Mouse (Mus musculus): ENCODE data around the gene Zfp672.
"Not testable (repeated sequence)": the region's sequence is repeated elsewhere in the genome, so short reads cannot be mapped to it uniquely, and the experiment has no call there.

DNA sequence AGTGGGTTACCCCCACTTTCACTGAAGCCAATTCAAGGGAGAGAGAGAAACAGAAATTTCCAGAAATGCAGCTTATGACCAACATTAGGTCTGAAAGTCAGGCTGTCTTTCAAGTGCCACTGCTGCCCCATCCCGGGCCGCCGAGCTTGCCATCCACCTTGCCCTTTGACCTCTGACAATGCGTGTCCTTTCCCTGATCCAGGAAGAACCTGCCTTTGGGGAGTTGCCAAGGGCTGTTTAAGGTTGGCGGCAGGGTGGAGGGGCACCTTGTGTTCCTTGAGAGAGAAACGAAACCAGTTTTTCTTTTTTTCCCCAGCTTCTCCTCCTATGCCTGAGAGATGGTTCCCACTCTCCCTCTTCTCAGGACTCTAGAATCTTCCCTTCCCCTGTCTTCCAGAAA is 32.4 kb upstream of the Zfp672 start:
- not testable (repeated sequence) for TF ChIP-seq CTCF (IDR thresholded peaks at IDR 0.05; ENCODE audit: borderline replicate concordance, control insufficient read depth, extremely low read depth, insufficient read depth, low read length, poor library complexity); POLR2A (IDR thresholded peaks at IDR 0.05; ENCODE audit: control insufficient read depth, extremely low read depth, insufficient read depth, low read length, poor library complexity)
